Comparison of ENCODE assay signal across 7 mouse cellular contexts in the genomic region with DNA sequence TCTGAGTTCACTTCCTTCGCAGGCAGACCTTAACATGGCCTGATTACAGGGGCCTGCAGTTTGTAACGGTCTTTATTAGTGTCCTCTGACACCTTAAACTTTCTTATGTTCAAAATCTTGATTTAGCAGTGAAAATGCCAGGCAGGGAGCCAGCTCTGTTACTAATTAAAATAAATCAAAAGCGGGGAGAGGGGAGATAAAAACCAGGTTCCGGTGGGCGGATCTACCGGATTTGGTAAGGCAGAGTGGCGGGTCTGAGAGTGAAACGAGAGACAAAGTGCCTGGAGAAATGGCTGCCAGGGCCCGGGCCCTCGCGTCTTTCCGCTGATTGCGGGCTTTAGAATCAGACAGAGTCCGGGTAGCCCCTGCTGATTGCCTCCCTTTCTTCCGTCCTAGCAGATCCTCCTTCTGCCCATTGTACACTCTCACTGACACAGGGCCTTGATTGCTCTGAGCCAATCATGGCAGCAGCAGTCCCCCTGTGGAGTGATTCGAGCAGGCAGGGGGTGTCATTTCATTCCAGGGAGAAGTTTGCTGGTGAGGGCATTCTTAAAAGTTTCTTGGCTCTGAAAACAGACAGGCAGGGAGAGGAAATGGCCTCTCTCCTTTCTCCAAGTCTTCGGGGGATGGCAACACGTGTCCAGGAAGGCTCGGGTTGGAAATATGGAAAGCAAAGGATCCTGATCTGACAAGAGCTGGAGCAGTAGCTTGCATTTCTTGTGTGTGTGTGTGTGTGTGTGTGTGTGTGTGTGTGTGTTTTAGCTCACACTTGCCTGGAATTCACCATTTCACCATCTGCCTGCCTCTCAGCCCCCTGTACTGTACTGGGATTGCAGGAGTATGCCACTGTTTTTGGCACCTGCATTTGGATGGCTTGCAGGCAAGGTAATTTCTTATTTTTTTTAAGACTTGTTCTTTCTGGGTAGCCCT. TPM values are rescaled to one million over a fixed set of nuclear protein-coding genes. Genes with fewer than 3 reads are reported as not detected.
A peak's percentile ranks its signal among the peaks of the same experiment; 100 is the strongest.
DNase-seq lines count a peak whose midpoint lies in the region; ATAC-seq lines count a peak whose summit lies in the region.

No protein-coding gene starts in this region.

- H3K9ac ChIP-seq in hindbrain, embryonic 13.5 days = peak overlapping the region; percentile 49; the same call in 1 of the 2 replicates
- H3K9ac ChIP-seq in limb, embryonic 15.5 days = no peak overlapping the region
- H3K9ac ChIP-seq in stomach, embryonic 14.5 days (replicated peaks; ENCODE audit: low read depth, low read length) = no peak overlapping the region

- H3K4me2 ChIP-seq in hindbrain, embryonic 13.5 days = peak overlapping the region; percentile 48
- H3K4me2 ChIP-seq in limb, embryonic 15.5 days = 0 out of 2 replicates have a peak overlapping the region, but pooled peaks have one; percentile 21
- no peak overlapping the region; the same call in 1 of the 2 replicates for H3K4me2 ChIP-seq in stomach, embryonic 14.5 days (replicated peaks; ENCODE audit: low read depth, low read length)

- H3K27ac ChIP-seq in embryonic facial prominence, embryonic 10.5 days (replicated peaks) = peak overlapping the region; percentile 90
- H3K27ac ChIP-seq in hindbrain, embryonic 13.5 days = peak overlapping the region; percentile 84
- H3K27ac ChIP-seq in limb, embryonic 15.5 days = peak overlapping the region; percentile 88
- peak overlapping the region; percentile 97 for H3K27ac ChIP-seq in stomach, embryonic 14.5 days (ENCODE audit: low read length)

- H3K4me1 ChIP-seq in embryonic facial prominence, embryonic 10.5 days = peaks cover 65% of the 10 kb centered on the region
- peaks cover 21% of the 10 kb centered on the region for H3K4me1 ChIP-seq in hindbrain, embryonic 13.5 days (replicated peaks)
- H3K4me1 ChIP-seq in limb, embryonic 15.5 days = peaks cover 39% of the 10 kb centered on the region
- H3K4me1 ChIP-seq in stomach, embryonic 14.5 days (ENCODE audit: control insufficient read depth, insufficient read depth, low read length) = peaks cover 11% of the 10 kb centered on the region; the same call in 1 of the 2 replicates

- no peaks in the 10 kb centered on the region for H3K36me3 ChIP-seq in embryonic facial prominence, embryonic 10.5 days (replicated peaks)
- no peaks in the 10 kb centered on the region for H3K36me3 ChIP-seq in hindbrain, embryonic 13.5 days
- H3K36me3 ChIP-seq in limb, embryonic 15.5 days = no peaks in the 10 kb centered on the region
- H3K36me3 ChIP-seq in stomach, embryonic 14.5 days (ENCODE audit: control insufficient read depth, insufficient read depth, low read length) = no peaks in the 10 kb centered on the region

- H3K4me3 ChIP-seq in embryonic facial prominence, embryonic 10.5 days = peak overlapping the region; percentile 28
- H3K4me3 ChIP-seq in hindbrain, embryonic 13.5 days = peak overlapping the region; percentile 22
- no peak overlapping the region for H3K4me3 ChIP-seq in limb, embryonic 15.5 days
- H3K4me3 ChIP-seq in stomach, embryonic 14.5 days (ENCODE audit: low read depth, low read length) = no peak overlapping the region

- H3K9me3 ChIP-seq in embryonic facial prominence, embryonic 10.5 days = no peaks in the 10 kb centered on the region
- H3K9me3 ChIP-seq in hindbrain, embryonic 13.5 days = no peaks in the 10 kb centered on the region
- no peaks in the 10 kb centered on the region for H3K9me3 ChIP-seq in limb, embryonic 15.5 days
- H3K9me3 ChIP-seq in stomach, embryonic 14.5 days (ENCODE audit: control insufficient read depth, low read depth, low read length) = no peaks in the 10 kb centered on the region

- DNase-seq in R1 (ENCODE audit: low read depth, low spot score) = peak; percentile 79
- DNase-seq in embryonic facial prominence, embryonic 10.5 days (ENCODE audit: low spot score) = peak; percentile 86
- DNase-seq in urinary bladder, postnatal 36 days (ENCODE audit: low spot score in 2 of 2) = no peak

- 6% methylated on average over 19 of the region's 19 CpGs for WGBS in embryonic facial prominence, embryonic 10.5 days
- 12% methylated on average over 19 of the region's 19 CpGs for WGBS in hindbrain, embryonic 13.5 days
- WGBS in limb, embryonic 15.5 days = 13% methylated on average over 19 of the region's 19 CpGs
- WGBS in stomach, embryonic 14.5 days = 17% methylated on average over 19 of the region's 19 CpGs

- peak; percentile 49; the same call in 1 of the 2 replicates for ATAC-seq in hindbrain, embryonic 13.5 days (ENCODE audit: low FRiP score)
- ATAC-seq in limb, embryonic 15.5 days (ENCODE audit: insufficient number of reproducible peaks, low FRiP score, low TSS enrichment, low read depth) = no peak
- no peak; the same call in 1 of the 2 replicates for ATAC-seq in stomach, embryonic 14.5 days (ENCODE audit: insufficient number of reproducible peaks, insufficient read depth, low FRiP score, low read depth)
- ATAC-seq in megakaryocyte, adult 5-6 weeks (ENCODE audit: poor library complexity, severe bottlenecking) = no peak

- H3K27me3 ChIP-seq in embryonic facial prominence, embryonic 10.5 days (replicated peaks; ENCODE audit: low read depth, poor library complexity, severe bottlenecking) = no peaks in the 10 kb centered on the region
- no peaks in the 10 kb centered on the region for H3K27me3 ChIP-seq in hindbrain, embryonic 13.5 days
- no peaks in the 10 kb centered on the region for H3K27me3 ChIP-seq in limb, embryonic 15.5 days
- H3K27me3 ChIP-seq in stomach, embryonic 14.5 days (ENCODE audit: control insufficient read depth, insufficient read depth, low read length) = no peaks in the 10 kb centered on the region

RNA-seq across cellular contexts. Expression of gene Cpa2, which starts 14.5 kb away (rescaled TPM):
- 18.9 and 22.0 TPM in 2 replicates for polyA plus RNA-seq in embryonic facial prominence, embryonic 10.5 days (2016; fragmentation: Nextera tagmentation; extraction: Ambion mirVana)
- 6.9 and 8.7 TPM in 2 replicates for polyA plus RNA-seq in hindbrain, embryonic 13.5 days (2015; fragmentation: Nextera tagmentation; extraction: Ambion mirVana)
- 4.8 and 6.7 TPM in 2 replicates for polyA plus RNA-seq in limb, embryonic 15.5 days (2015; fragmentation: Nextera tagmentation; extraction: Ambion mirVana)
- 1.4 and 127 TPM in 2 replicates for polyA plus RNA-seq in stomach, embryonic 14.5 days (2014; fragmentation: Nextera tagmentation; extraction: Ambion mirVana)
- total RNA-seq in megakaryocyte, adult 5-6 weeks (2015) = 0.27 TPM in 1 of 2 replicates, not detected in the other
- total RNA-seq in megakaryocyte, adult 5-6 weeks (2017) = not detected in 2 replicates

RNA-seq across cellular contexts. Expression of gene Ssmem1, which starts 17.2 kb away (rescaled TPM):
- polyA plus RNA-seq in embryonic facial prominence, embryonic 10.5 days (2016; fragmentation: Nextera tagmentation; extraction: Ambion mirVana) = 0.19 and 0.40 TPM in 2 replicates
- 0.12 and 0.39 TPM in 2 replicates for polyA plus RNA-seq in hindbrain, embryonic 13.5 days (2015; fragmentation: Nextera tagmentation; extraction: Ambion mirVana)
- 0.14 TPM in 1 of 2 replicates, not detected in the other for polyA plus RNA-seq in limb, embryonic 15.5 days (2015; fragmentation: Nextera tagmentation; extraction: Ambion mirVana)
- polyA plus RNA-seq in stomach, embryonic 14.5 days (2014; fragmentation: Nextera tagmentation; extraction: Ambion mirVana) = 0.52 TPM in 1 of 2 replicates, not detected in the other
- total RNA-seq in megakaryocyte, adult 5-6 weeks (2015) = 0.68 TPM in 1 of 2 replicates, not detected in the other
- 0.44 and 1.1 TPM in 2 replicates for total RNA-seq in megakaryocyte, adult 5-6 weeks (2017)

RNA-seq across cellular contexts. Expression of gene Tmem209, which starts 17.3 kb away (rescaled TPM):
- polyA plus RNA-seq in embryonic facial prominence, embryonic 10.5 days (2016; fragmentation: Nextera tagmentation; extraction: Ambion mirVana) = 41.3 and 45.7 TPM in 2 replicates
- 29.5 and 33.4 TPM in 2 replicates for polyA plus RNA-seq in hindbrain, embryonic 13.5 days (2015; fragmentation: Nextera tagmentation; extraction: Ambion mirVana)
- polyA plus RNA-seq in limb, embryonic 15.5 days (2015; fragmentation: Nextera tagmentation; extraction: Ambion mirVana) = 28.0 and 28.1 TPM in 2 replicates
- 39.8 and 45.0 TPM in 2 replicates for polyA plus RNA-seq in stomach, embryonic 14.5 days (2014; fragmentation: Nextera tagmentation; extraction: Ambion mirVana)
- total RNA-seq in megakaryocyte, adult 5-6 weeks (2015) = 40.3 and 42.3 TPM in 2 replicates
- total RNA-seq in megakaryocyte, adult 5-6 weeks (2017) = 24.0 and 39.0 TPM in 2 replicates

RNA-seq across cellular contexts. Expression of gene Cpa4, which starts 41.3 kb away (rescaled TPM):
- 0.85 and 1.1 TPM in 2 replicates for polyA plus RNA-seq in embryonic facial prominence, embryonic 10.5 days (2016; fragmentation: Nextera tagmentation; extraction: Ambion mirVana)
- polyA plus RNA-seq in hindbrain, embryonic 13.5 days (2015; fragmentation: Nextera tagmentation; extraction: Ambion mirVana) = 1.4 and 1.5 TPM in 2 replicates
- polyA plus RNA-seq in limb, embryonic 15.5 days (2015; fragmentation: Nextera tagmentation; extraction: Ambion mirVana) = 5.2 and 6.3 TPM in 2 replicates
- 0.49 and 0.71 TPM in 2 replicates for polyA plus RNA-seq in stomach, embryonic 14.5 days (2014; fragmentation: Nextera tagmentation; extraction: Ambion mirVana)
- total RNA-seq in megakaryocyte, adult 5-6 weeks (2015) = not detected in 2 replicates
- not detected in 2 replicates for total RNA-seq in megakaryocyte, adult 5-6 weeks (2017)

Comparison
In these comparisons a context has a peak if more than half of its experiments do, and no peak if none do; other contexts are left out.
1. DNase-seq: peak in R1 (single experiment) and embryonic facial prominence, embryonic 10.5 days (single experiment); none in urinary bladder, postnatal 36 days (0 of 2).
2. H3K4me3 ChIP-seq: peak in embryonic facial prominence, embryonic 10.5 days (single experiment) and hindbrain, embryonic 13.5 days (single experiment); none in limb, embryonic 15.5 days (single experiment) and stomach, embryonic 14.5 days (single experiment).
3. Peak in every context shown above with its lines, with median percentiles within 50 percentile points of each other: H3K27ac ChIP-seq.